Mouse (Mus musculus) olfactory bulb, adult 2 months (tissue): ENCODE results near the gene Cdh4.

Experiments
- CTCF ChIP-seq: fragments of 200-500 bp; IDR thresholded peaks from 2 replicates; pipeline ENCODE4 v1.5.1; 2012; ENCODE audit warnings: low read depth, mild to moderate bottlenecking, low read length, moderate library complexity; ENCODE audit not compliant: insufficient read depth
- POLR2A ChIP-seq: fragments of 200-500 bp; IDR thresholded peaks from 2 replicates; pipeline ENCODE4 v1.6.1; 2012; ENCODE audit warnings: mild to moderate bottlenecking, low read depth, low read length, moderate library complexity; ENCODE audit not compliant: insufficient read depth

DNA sequence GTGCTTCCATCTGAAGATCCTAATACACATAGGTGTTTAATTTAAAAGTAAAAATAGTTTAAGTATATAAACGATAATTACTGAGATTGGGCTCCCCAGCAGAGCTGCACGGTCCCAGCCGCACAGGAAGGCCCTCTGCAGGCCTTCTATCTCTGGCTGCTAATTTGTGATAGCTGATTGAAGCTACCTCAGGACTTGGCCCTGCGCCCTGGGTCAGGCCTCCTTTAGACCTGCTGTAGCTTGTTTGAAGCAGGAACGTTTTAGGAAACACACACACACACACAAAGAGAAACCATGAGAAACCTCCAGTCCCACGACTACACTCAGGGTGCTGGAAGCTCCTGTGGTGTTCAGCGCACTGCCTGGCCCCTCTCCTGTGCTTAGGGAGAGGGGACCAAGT lies 263.2 kb downstream of the Cdh4 start:
- TF ChIP-seq CTCF (no peak), POLR2A (no peak)
